Mouse (Mus musculus) limb, embryonic 10.5 days (tissue): ENCODE measurements around the gene Siglec1. TPM values are rescaled to one million over a fixed set of nuclear protein-coding genes. Genes with fewer than 3 reads are reported as not detected.
"Not testable (repeated sequence)": the region's sequence is repeated elsewhere in the genome, so short reads cannot be mapped to it uniquely, and the experiment has no call there.

Experiments
- DNase-seq: peaks from one replicate; pipeline ENCODE4 v3.0.0-alpha.2; 2017; ENCODE audit warnings: low spot score
- H3K27ac ChIP-seq: fragments of 300-500 bp; sonication (generic); 2 replicates; pipeline ENCODE4 v1.5.1; 2016; ENCODE audit warnings: mild to moderate bottlenecking
- H3K27me3 ChIP-seq: fragments of 300-500 bp; sonication (generic); 2 replicates; pipeline ENCODE4 v1.6.1; 2016; ENCODE audit warnings: low read depth, mild to moderate bottlenecking; ENCODE audit not compliant: poor library complexity, severe bottlenecking
- H3K36me3 ChIP-seq: fragments of 300-500 bp; sonication (generic); 2 replicates; pipeline ENCODE4 v1.6.1; 2016; ENCODE audit warnings: mild to moderate bottlenecking, moderate library complexity
- H3K4me1 ChIP-seq: fragments of 300-500 bp; sonication (generic); 2 replicates; pipeline ENCODE4 v1.6.1; 2016
- H3K4me3 ChIP-seq: fragments of 300-500 bp; sonication (generic); 2 replicates; pipeline ENCODE4 v1.5.1; 2016; ENCODE audit warnings: mild to moderate bottlenecking, moderate library complexity
- H3K9me3 ChIP-seq: fragments of 300-500 bp; sonication (generic); replicated peaks from 2 replicates; pipeline ENCODE4 v1.6.1; 2016; ENCODE audit warnings: mild to moderate bottlenecking
- WGBS: fragments of 180-500 bp; shearing (Covaris S2); methylation state at CpG from one replicate; pipeline ENCODE4 v1.1.7; 2016; 5-methylcytosine and 5-hydroxymethylcytosine counted together
- polyA plus RNA-seq: library from polyadenylated mRNA; unstranded; fragments of >200 nt; fragmentation: Nextera tagmentation; extraction: Ambion mirVana; gene quantifications from 2 replicates; pipeline ENCODE4 v1.2.1, GENCODE M21; 2016

The Siglec1 gene
- polyA plus RNA-seq, 1 experiment from 2014 or later = 0.09 TPM

GRCm38 (mm10) chr2:131125964-131126815 lies 39.6 kb upstream of the Siglec1 start:
- 40% methylated on average over 9 of the region's 9 CpGs for WGBS

GRCm38 (mm10) chr2:131125157-131125963 lies 38.8 kb upstream of the Siglec1 start:
- Histone ChIP-seq H3K9me3 (no peaks in the 10 kb centered on the region), H3K27me3 (0 out of 2 replicates have a peak, but pooled peaks cover 4% of the 10 kb centered on the region), H3K4me1 (peaks cover 45% of the 10 kb centered on the region), H3K4me3 (no peak overlapping the region), H3K27ac (peak overlapping the region; percentile 97), H3K36me3 (no peaks in the 10 kb centered on the region)
- DNase-seq = no peak
- WGBS = 90% methylated on average over 9 of the region's 9 CpGs

More at GRCm38 (mm10) chr2:131125964-131126815, 39.6 kb upstream of the Siglec1 start:
- Histone ChIP-seq H3K27ac (peak overlapping the region; percentile 97), H3K27me3 (0 out of 2 replicates have a peak, but pooled peaks cover 4% of the 10 kb centered on the region), H3K9me3 (no peaks in the 10 kb centered on the region), H3K4me3 (peak overlapping the region; percentile 78), H3K36me3 (peaks cover 4% of the 10 kb centered on the region; the same call in 1 of the 2 replicates), H3K4me1 (peaks cover 45% of the 10 kb centered on the region)
- peak; percentile 33 for DNase-seq

DNA sequence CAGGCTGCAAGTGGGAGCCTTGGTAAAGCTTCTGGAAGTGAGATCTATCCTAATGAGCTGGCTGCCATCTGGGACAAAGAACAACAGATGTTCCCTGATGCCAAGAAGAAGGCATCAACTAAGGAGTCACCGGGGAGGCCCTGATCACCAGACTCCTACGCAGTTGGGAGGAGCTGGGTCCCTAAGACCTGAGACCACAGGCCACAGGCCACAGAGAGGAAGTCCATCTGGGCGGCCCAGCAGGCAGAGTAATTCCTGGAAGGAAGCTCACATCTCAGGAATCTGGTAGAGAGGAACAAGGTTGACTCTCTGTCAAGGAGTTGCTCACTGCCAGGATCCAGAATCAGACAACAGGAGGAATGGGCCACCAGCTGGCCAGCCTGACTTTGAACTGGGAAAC lies 37.6 kb upstream of the Siglec1 start:
- Histone ChIP-seq H3K27me3 (0 out of 2 replicates have a peak, but pooled peaks cover 4% of the 10 kb centered on the region), H3K4me3 (no peak overlapping the region), H3K4me1 (peaks cover 42% of the 10 kb centered on the region), H3K27ac (peak overlapping the region; percentile 25; the same call in 1 of the 2 replicates), H3K36me3 (no peaks in the 10 kb centered on the region), H3K9me3 (no peaks in the 10 kb centered on the region)
- DNase-seq = no peak
- 81% methylated on average over 3 of the region's 3 CpGs for WGBS

DNA sequence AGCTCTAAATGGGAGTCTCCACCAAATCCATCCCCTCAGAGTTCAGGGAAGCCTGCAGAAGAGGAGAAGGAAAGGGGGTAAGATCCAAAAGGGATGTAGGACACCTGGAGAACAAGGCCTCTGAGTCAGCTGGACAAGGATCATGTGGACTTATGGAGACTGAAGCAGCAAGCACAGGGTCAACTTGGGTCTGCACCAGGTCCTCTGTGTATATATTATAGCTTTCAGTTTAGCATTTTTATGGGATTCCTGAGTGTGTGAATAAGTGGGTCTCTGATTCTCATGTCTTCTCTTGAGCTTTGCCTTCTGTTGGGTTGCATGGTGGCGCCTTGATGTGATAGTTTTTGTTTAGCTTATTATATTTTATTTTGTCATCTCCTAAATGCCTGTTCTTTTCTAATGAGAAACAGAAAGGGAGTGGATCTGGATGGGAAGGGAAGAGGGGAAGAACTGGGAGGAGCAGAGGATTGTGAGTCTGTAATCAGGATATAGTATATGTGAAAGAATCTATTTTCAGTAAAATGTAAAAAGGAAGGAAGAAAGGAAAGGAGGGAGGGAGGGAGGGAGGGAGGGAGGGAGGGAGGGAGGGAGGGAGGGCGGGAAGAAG lies 32.5 kb upstream of the Siglec1 start:
- no peaks in the 10 kb centered on the region for H3K9me3 ChIP-seq
- no peaks in the 10 kb centered on the region for H3K36me3 ChIP-seq
- H3K27ac ChIP-seq = no peak overlapping the region
- 73% methylated on average over 2 of the region's 2 CpGs for WGBS
- H3K4me1 ChIP-seq = no peaks in the 10 kb centered on the region; the same call in 1 of the 2 replicates
- H3K4me3 ChIP-seq = no peak overlapping the region
- no peak for DNase-seq
- H3K27me3 ChIP-seq = no peaks in the 10 kb centered on the region

GRCm38 (mm10) chr2:131105989-131106388 lies 19.4 kb upstream of the Siglec1 start:
- DNase-seq = no peak
- Histone ChIP-seq H3K4me3 (no peak overlapping the region), H3K9me3 (no peaks in the 10 kb centered on the region), H3K27ac (no peak overlapping the region), H3K36me3 (no peaks in the 10 kb centered on the region), H3K27me3 (no peaks in the 10 kb centered on the region), H3K4me1 (no peaks in the 10 kb centered on the region)
- WGBS = 89% methylated on average over 5 of the region's 5 CpGs

DNA sequence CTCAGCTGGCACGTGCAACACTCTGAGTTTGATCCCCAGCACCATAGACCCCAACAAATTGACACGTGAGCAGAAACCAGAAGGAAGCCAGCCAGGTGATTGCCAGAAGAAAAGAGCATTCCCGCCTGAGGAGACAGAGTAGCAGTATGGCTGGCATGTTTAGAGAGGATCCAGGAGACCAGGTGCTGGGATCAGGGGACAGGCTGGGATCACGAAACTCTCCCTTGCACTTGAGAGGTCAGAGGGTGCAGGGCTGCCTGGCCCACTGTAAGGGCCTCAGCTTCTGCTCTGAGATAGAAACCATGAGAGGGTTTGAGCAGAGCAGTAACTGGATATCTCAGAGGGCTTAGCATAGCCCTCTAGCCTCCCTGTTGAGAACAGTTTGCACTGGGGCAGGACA lies 18.5 kb upstream of the Siglec1 start:
- not testable (repeated sequence) for H3K4me3 ChIP-seq, H3K4me1 ChIP-seq, H3K27me3 ChIP-seq, H3K36me3 ChIP-seq, H3K27ac ChIP-seq, DNase-seq, H3K9me3 ChIP-seq
- 65% methylated on average over 4 of the region's 4 CpGs for WGBS

- WGBS = 91% methylated on average over 4 of the region's 4 CpGs
- no peaks in the 10 kb centered on the region for H3K4me1 ChIP-seq
- no peak for DNase-seq
- no peaks in the 10 kb centered on the region for H3K9me3 ChIP-seq
- no peaks in the 10 kb centered on the region for H3K27me3 ChIP-seq
- H3K36me3 ChIP-seq = no peaks in the 10 kb centered on the region
- no peak overlapping the region for H3K27ac ChIP-seq
- no peak overlapping the region for H3K4me3 ChIP-seq
Measured at GRCm38 (mm10) chr2:131104021-131104420, 17.5 kb upstream of the Siglec1 start.

- DNase-seq = no peak
- Histone ChIP-seq H3K4me3 (no peak overlapping the region), H3K27ac (no peak overlapping the region), H3K27me3 (no peaks in the 10 kb centered on the region), H3K9me3 (no peaks in the 10 kb centered on the region), H3K36me3 (no peaks in the 10 kb centered on the region), H3K4me1 (peaks cover 16% of the 10 kb centered on the region)
- 52% methylated on average over 3 of the region's 3 CpGs for WGBS
Measured at GRCm38 (mm10) chr2:131101530-131101929, 15.0 kb upstream of the Siglec1 start.

DNA sequence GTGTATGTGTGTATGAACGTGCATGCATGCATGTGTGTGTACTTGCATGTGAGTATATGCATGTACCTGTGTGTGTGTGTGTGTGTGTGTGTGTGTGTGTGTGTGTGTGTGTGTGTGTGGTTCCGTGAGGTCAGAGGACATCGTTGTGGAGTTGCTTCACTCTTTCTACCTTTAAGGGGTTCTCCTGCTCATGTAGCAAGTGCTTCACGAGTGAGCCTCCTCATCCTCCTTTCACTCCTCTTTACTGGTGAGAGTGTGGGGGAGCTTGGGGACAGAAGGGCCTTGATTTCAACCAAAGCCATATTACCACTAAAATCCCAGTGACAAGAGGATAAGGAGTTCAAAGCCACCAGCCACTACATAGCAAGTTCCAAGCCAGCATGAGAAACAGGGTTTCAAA lies 10.5 kb upstream of the Siglec1 start:
- peak overlapping the region; percentile 86 for H3K27ac ChIP-seq
- H3K9me3 ChIP-seq = no peaks in the 10 kb centered on the region
- WGBS = 85% methylated on average over 4 of the region's 4 CpGs
- no peak overlapping the region for H3K4me3 ChIP-seq
- no peak for DNase-seq
- peaks cover 25% of the 10 kb centered on the region for H3K4me1 ChIP-seq
- no peaks in the 10 kb centered on the region for H3K36me3 ChIP-seq
- H3K27me3 ChIP-seq = no peaks in the 10 kb centered on the region

DNA sequence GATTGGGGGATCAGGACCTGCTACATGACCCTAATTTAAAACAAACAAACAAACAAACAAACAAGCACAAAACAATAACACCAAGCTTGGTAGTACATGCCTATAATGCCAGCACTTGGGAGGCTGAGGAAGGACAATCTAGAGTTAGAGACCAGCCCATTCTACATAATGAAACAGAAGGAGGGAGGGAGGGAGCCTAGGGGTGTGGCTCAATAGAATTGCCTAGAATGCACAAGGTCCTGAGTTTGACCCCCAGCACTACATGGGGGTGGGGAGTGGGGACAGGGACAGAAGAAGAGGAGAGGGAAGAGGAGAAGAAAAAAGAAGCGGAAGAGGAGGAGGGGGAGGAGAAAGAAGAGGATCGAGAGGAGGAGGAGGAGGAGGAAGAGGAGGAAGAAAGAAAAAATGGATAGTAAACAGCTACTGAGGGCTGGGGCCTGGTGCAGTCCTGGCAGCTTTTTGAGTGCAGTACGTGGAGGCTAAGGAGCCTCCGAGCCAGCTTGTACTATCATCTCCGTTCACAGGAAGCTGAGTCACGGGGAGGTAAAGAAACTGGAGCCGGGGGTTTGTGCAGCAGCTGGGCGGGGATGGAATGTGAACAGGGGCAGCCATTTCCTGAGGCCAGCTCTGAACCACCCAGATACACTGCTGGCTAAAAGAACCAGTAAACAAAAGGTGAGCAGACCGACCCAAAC lies 9.7 kb upstream of the Siglec1 start:
- peaks cover 25% of the 10 kb centered on the region for H3K4me1 ChIP-seq
- 12% methylated on average over 9 of the region's 9 CpGs for WGBS
- peak overlapping the region; percentile 34 for H3K4me3 ChIP-seq
- no peaks in the 10 kb centered on the region for H3K9me3 ChIP-seq
- no peaks in the 10 kb centered on the region for H3K27me3 ChIP-seq
- peak overlapping the region; percentile 86 for H3K27ac ChIP-seq
- H3K36me3 ChIP-seq = no peaks in the 10 kb centered on the region
- peak; percentile 72 for DNase-seq

DNA sequence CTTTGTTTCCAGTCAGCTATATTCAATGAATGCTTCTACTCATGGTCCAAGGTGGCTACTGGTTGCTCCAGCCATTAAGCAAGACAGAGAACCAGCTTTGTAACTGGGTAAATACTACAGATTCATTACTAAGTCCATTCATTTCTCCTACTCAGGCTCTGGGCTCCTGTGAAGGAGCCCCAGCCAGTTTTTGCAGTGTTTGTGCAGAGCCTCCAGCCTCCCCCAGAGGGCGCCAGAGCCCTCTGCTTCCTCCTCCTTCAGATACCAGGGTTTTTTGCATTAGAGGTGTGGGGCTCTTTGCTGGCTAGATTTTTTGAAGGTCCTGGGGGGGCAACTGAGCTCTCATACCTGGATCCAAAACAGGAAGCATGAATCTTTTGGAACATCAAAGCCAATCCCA lies 8.3 kb upstream of the Siglec1 start:
- Histone ChIP-seq H3K27me3 (no peaks in the 10 kb centered on the region), H3K4me1 (peaks cover 25% of the 10 kb centered on the region), H3K9me3 (no peaks in the 10 kb centered on the region), H3K36me3 (no peaks in the 10 kb centered on the region), H3K27ac (no peak overlapping the region), H3K4me3 (no peak overlapping the region)
- DNase-seq = peak; percentile 84
- WGBS = 0% methylated on average over 1 of the region's 1 CpGs

DNA sequence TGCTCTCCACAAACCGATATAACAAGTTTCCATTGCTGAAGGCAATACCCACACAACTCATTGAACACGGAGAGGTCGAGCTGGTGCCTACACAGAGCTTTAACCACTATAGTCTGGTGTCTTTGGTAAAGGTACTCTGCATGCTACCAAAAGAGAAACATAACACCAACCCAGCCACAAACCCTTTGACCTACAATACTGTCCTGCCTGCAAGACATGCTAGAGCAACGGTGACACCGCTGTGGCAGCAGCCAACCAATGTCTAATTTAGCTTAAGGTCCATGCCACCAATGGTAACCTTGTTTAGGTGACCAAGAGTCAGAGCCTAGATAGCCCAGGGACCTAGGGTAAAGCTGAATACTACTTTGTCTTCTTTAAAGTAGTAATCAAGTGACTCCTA lies 7.0 kb upstream of the Siglec1 start:
- H3K4me3 ChIP-seq = no peak overlapping the region
- no peak overlapping the region for H3K27ac ChIP-seq
- H3K4me1 ChIP-seq = peaks cover 25% of the 10 kb centered on the region
- H3K27me3 ChIP-seq = no peaks in the 10 kb centered on the region
- 89% methylated on average over 5 of the region's 5 CpGs for WGBS
- H3K36me3 ChIP-seq = no peaks in the 10 kb centered on the region
- no peak for DNase-seq
- H3K9me3 ChIP-seq = no peaks in the 10 kb centered on the region
